In genomic region chr17:87019692-87020091, GRCm38 (mm10) we compare ENCODE assay signal across 27 mouse cellular contexts. TPM values are rescaled to one million over a fixed set of nuclear protein-coding genes. Genes with fewer than 3 reads are reported as not detected.
A peak's percentile ranks its signal among the peaks of the same experiment; 100 is the strongest.
DNase-seq lines count a peak whose midpoint lies in the region; ATAC-seq and TF ChIP-seq lines count a peak whose summit lies in the region.
"Had no signal": no experiment of that assay in that cellular context is flagged by ENCODE, and none has a peak within 500 bp of the region (broad histone marks: within the 10 kb centered on the region; RNA-seq: fewer than 3 reads in every experiment).

No protein-coding gene starts in this region.

- ATAC-seq in stomach, embryonic 15.5 days (ENCODE audit: insufficient read depth, low FRiP score, low read depth): no peak; the same call in 1 of the 2 replicates
- ATAC-seq in stomach, postnatal 0 days (ENCODE audit: low FRiP score, low TSS enrichment): no peak; the same call in 1 of the 2 replicates
- ATAC-seq in intestine, postnatal 0 days: 0 out of 2 replicates have a peak, but pooled peaks have one; percentile 13
- 0 out of 2 replicates have a peak, but pooled peaks have one; percentile 29 for ATAC-seq in stomach, embryonic 16.5 days (ENCODE audit: insufficient read depth, low FRiP score)
- ATAC-seq: activated CD4-positive, CD25-positive, alpha-beta regulatory T cell, adult 4 months; CD4-positive, CD25-positive, alpha-beta regulatory T cell, adult 4 months; forebrain, embryonic 14.5 days; forebrain, embryonic 16.5 days; Patski had no signal

- no peak overlapping the region for H3K4me2 ChIP-seq in stomach, embryonic 15.5 days
- H3K4me2 ChIP-seq in stomach, postnatal 0 days (replicated peaks; ENCODE audit: low read depth): no peak overlapping the region
- peak overlapping the region; percentile 51 for H3K4me2 ChIP-seq in intestine, postnatal 0 days (replicated peaks; ENCODE audit: low read depth)
- H3K4me2 ChIP-seq in stomach, embryonic 16.5 days (ENCODE audit: low read depth, low read length): no peak overlapping the region
- H3K4me2 ChIP-seq: embryonic facial prominence, embryonic 13.5 days; embryonic facial prominence, embryonic 15.5 days; forebrain, embryonic 12.5 days had no signal

- no peak overlapping the region for H3K4me3 ChIP-seq in stomach, embryonic 15.5 days (replicated peaks)
- H3K4me3 ChIP-seq in stomach, postnatal 0 days (ENCODE audit: low read depth, low read length): no peak overlapping the region
- no peak overlapping the region for H3K4me3 ChIP-seq in intestine, postnatal 0 days (ENCODE audit: low read depth, low read length)
- no peak overlapping the region for H3K4me3 ChIP-seq in stomach, embryonic 16.5 days (replicated peaks; ENCODE audit: low read length)
- no peak overlapping the region for H3K4me3 ChIP-seq in thymus, adult 2 months (ENCODE audit: control insufficient read depth, insufficient read depth, low read length)
- H3K4me3 ChIP-seq: embryonic facial prominence, embryonic 13.5 days; embryonic facial prominence, embryonic 15.5 days; erythroblast, embryonic 14.5 days; forebrain, embryonic 10.5 days; forebrain, embryonic 12.5 days had no signal

- no peaks in the 10 kb centered on the region for H3K27me3 ChIP-seq in stomach, embryonic 15.5 days (replicated peaks)
- H3K27me3 ChIP-seq in stomach, postnatal 0 days (ENCODE audit: control insufficient read depth, insufficient read depth, low read length): no peaks in the 10 kb centered on the region
- H3K27me3 ChIP-seq in intestine, postnatal 0 days (replicated peaks; ENCODE audit: control insufficient read depth, insufficient read depth, low read length): no peaks in the 10 kb centered on the region
- H3K27me3 ChIP-seq in stomach, embryonic 16.5 days (ENCODE audit: control insufficient read depth, insufficient read depth, low read length): no peaks in the 10 kb centered on the region
- no peaks in the 10 kb centered on the region for H3K27me3 ChIP-seq in thymus, adult 2 months (ENCODE audit: control insufficient read depth, insufficient read depth, low read length)
- H3K27me3 ChIP-seq: CH12.LX; embryonic facial prominence, embryonic 13.5 days; embryonic facial prominence, embryonic 15.5 days; forebrain, embryonic 12.5 days; Patski had no signal

- TF ChIP-seq EP300 in stomach, postnatal 0 days (optimal IDR thresholded peaks at IDR 0.05): no peak

- H3K27ac ChIP-seq in stomach, embryonic 15.5 days: peak overlapping the region; percentile 6; the same call in 1 of the 2 replicates
- H3K27ac ChIP-seq in stomach, postnatal 0 days (replicated peaks): no peak overlapping the region
- peak overlapping the region; percentile 60 for H3K27ac ChIP-seq in intestine, postnatal 0 days (ENCODE audit: low read depth, low read length)
- H3K27ac ChIP-seq in stomach, embryonic 16.5 days (ENCODE audit: low read length): peak overlapping the region; percentile 4; the same call in 1 of the 2 replicates
- no peak overlapping the region for H3K27ac ChIP-seq in thymus, adult 2 months (ENCODE audit: control insufficient read depth, insufficient read depth, low read length)
- H3K27ac ChIP-seq: embryonic facial prominence, embryonic 13.5 days; embryonic facial prominence, embryonic 15.5 days; forebrain, embryonic 10.5 days; forebrain, embryonic 12.5 days had no signal

- no peak for TF ChIP-seq CTCF in stomach, postnatal 0 days (IDR thresholded peaks at IDR 0.05; ENCODE audit: low read depth)
- TF ChIP-seq CTCF in intestine, postnatal 0 days (IDR thresholded peaks at IDR 0.05; ENCODE audit: low read depth): no peak
- TF ChIP-seq CTCF in thymus, adult 2 months (IDR thresholded peaks at IDR 0.05; ENCODE audit: borderline replicate concordance, control insufficient read depth, extremely low read depth, insufficient read depth, low read length, poor library complexity): no peak

- no peak for TF ChIP-seq POLR2A in thymus, adult 2 months (IDR thresholded peaks at IDR 0.05; ENCODE audit: control insufficient read depth, extremely low read depth, insufficient read depth, low read length, poor library complexity)

- H3K4me1 ChIP-seq in stomach, embryonic 15.5 days: 0 out of 2 replicates have a peak, but pooled peaks cover 6% of the 10 kb centered on the region
- H3K4me1 ChIP-seq in stomach, postnatal 0 days (replicated peaks; ENCODE audit: control insufficient read depth, insufficient read depth): no peaks in the 10 kb centered on the region
- no peaks in the 10 kb centered on the region; the same call in 1 of the 2 replicates for H3K4me1 ChIP-seq in intestine, postnatal 0 days (replicated peaks; ENCODE audit: control insufficient read depth, insufficient read depth, low read length)
- peaks cover 5% of the 10 kb centered on the region; the same call in 1 of the 2 replicates for H3K4me1 ChIP-seq in stomach, embryonic 16.5 days (ENCODE audit: control insufficient read depth, insufficient read depth, low read length)
- H3K4me1 ChIP-seq in thymus, adult 2 months (replicated peaks; ENCODE audit: control insufficient read depth, insufficient read depth, low read length): peaks cover 4% of the 10 kb centered on the region

- H3K9ac ChIP-seq in stomach, embryonic 15.5 days: no peak overlapping the region
- no peak overlapping the region for H3K9ac ChIP-seq in stomach, postnatal 0 days (ENCODE audit: low read length)
- 0 out of 2 replicates have a peak overlapping the region, but pooled peaks have one; percentile 12 for H3K9ac ChIP-seq in intestine, postnatal 0 days (ENCODE audit: low read depth, low read length)
- H3K9ac ChIP-seq in stomach, embryonic 16.5 days (ENCODE audit: low read length): no peak overlapping the region
- H3K9ac ChIP-seq: embryonic facial prominence, embryonic 13.5 days; embryonic facial prominence, embryonic 15.5 days; forebrain, embryonic 12.5 days had no signal

- 75% methylated on average over 5 of the region's 5 CpGs for WGBS in stomach, embryonic 15.5 days
- 57% methylated on average over 5 of the region's 5 CpGs for WGBS in stomach, postnatal 0 days
- 34% methylated on average over 5 of the region's 5 CpGs for WGBS in intestine, postnatal 0 days
- 70% methylated on average over 5 of the region's 5 CpGs for WGBS in stomach, embryonic 16.5 days
- 93% methylated on average over 5 of the region's 5 CpGs for WGBS in thymus, adult 2 months

- DNase-seq in stomach, postnatal 0 days (ENCODE audit: low spot score): no peak
- DNase-seq in thymus, adult 2 months: no peak
- DNase-seq in right cerebral cortex, postnatal 10 days (ENCODE audit: low spot score in 2 of 2): no peak
- DNase-seq: adrenal gland, adult 8-10 months; adrenal gland, postnatal 25 days; B cell, adult 2 months; cerebellum, adult 11 months; cerebellum, adult 2 months; cerebellum, adult 9-11 months; cerebellum, postnatal 14 days; cerebellum, postnatal 36 days; embryo, embryonic 11 days had no signal

- H3K36me3 ChIP-seq in stomach, embryonic 15.5 days: no peaks in the 10 kb centered on the region
- 0 out of 2 replicates have a peak, but pooled peaks cover 2% of the 10 kb centered on the region for H3K36me3 ChIP-seq in stomach, postnatal 0 days (ENCODE audit: control insufficient read depth, insufficient read depth, low read length)
- 0 out of 2 replicates have a peak, but pooled peaks cover 6% of the 10 kb centered on the region for H3K36me3 ChIP-seq in intestine, postnatal 0 days (ENCODE audit: control insufficient read depth, insufficient read depth)
- no peaks in the 10 kb centered on the region for H3K36me3 ChIP-seq in stomach, embryonic 16.5 days (ENCODE audit: control insufficient read depth, insufficient read depth, low read length)
- H3K36me3 ChIP-seq in thymus, adult 2 months (ENCODE audit: control insufficient read depth, insufficient read depth, low read length): peaks cover 4% of the 10 kb centered on the region; the same call in 1 of the 2 replicates

- H3K9me3 ChIP-seq in stomach, embryonic 15.5 days: no peaks in the 10 kb centered on the region
- H3K9me3 ChIP-seq in stomach, postnatal 0 days (ENCODE audit: control insufficient read depth, low read length): no peaks in the 10 kb centered on the region
- H3K9me3 ChIP-seq in intestine, postnatal 0 days (ENCODE audit: control insufficient read depth): no peaks in the 10 kb centered on the region
- H3K9me3 ChIP-seq in stomach, embryonic 16.5 days (replicated peaks; ENCODE audit: control insufficient read depth, low read length): 0 out of 2 replicates have a peak, but pooled peaks cover 2% of the 10 kb centered on the region
- H3K9me3 ChIP-seq: embryonic facial prominence, embryonic 15.5 days; forebrain, embryonic 10.5 days; forebrain, embryonic 12.5 days; G1E had no signal

RNA-seq across cellular contexts. Expression of gene Pigf, which starts 5.5 kb away (rescaled TPM):
- 61.1 and 64.4 TPM in 2 replicates for polyA plus RNA-seq in stomach, embryonic 15.5 days (2015; fragmentation: Nextera tagmentation; extraction: Ambion mirVana)
- 49.4 and 50.2 TPM in 2 replicates for polyA plus RNA-seq in stomach, postnatal 0 days (2015; fragmentation: Nextera tagmentation; extraction: Ambion mirVana)
- polyA plus RNA-seq in intestine, postnatal 0 days (2015; fragmentation: Nextera tagmentation; extraction: Ambion mirVana): 42.6 and 43.8 TPM in 2 replicates
- 51.8 and 52.4 TPM in 2 replicates for polyA plus RNA-seq in stomach, embryonic 16.5 days (2015; fragmentation: Nextera tagmentation; extraction: Ambion mirVana)
- polyA plus RNA-seq in thymus, adult 2 months (2012; rRNA removed): 4.8 TPM in 2 replicates

RNA-seq across cellular contexts. Expression of gene Cript, which starts 5.7 kb away (rescaled TPM):
- polyA plus RNA-seq in stomach, embryonic 15.5 days (2015; fragmentation: Nextera tagmentation; extraction: Ambion mirVana): 120 and 127 TPM in 2 replicates
- polyA plus RNA-seq in stomach, postnatal 0 days (2015; fragmentation: Nextera tagmentation; extraction: Ambion mirVana): 138 and 140 TPM in 2 replicates
- 192 and 200 TPM in 2 replicates for polyA plus RNA-seq in intestine, postnatal 0 days (2015; fragmentation: Nextera tagmentation; extraction: Ambion mirVana)
- 115 and 120 TPM in 2 replicates for polyA plus RNA-seq in stomach, embryonic 16.5 days (2015; fragmentation: Nextera tagmentation; extraction: Ambion mirVana)
- 12.6 and 16.8 TPM in 2 replicates for polyA plus RNA-seq in thymus, adult 2 months (2012; rRNA removed)

RNA-seq across cellular contexts. Expression of gene Rhoq, which starts 56.8 kb away (rescaled TPM):
- polyA plus RNA-seq in stomach, embryonic 15.5 days (2015; fragmentation: Nextera tagmentation; extraction: Ambion mirVana): 13.9 TPM in 2 replicates
- 5.6 and 6.2 TPM in 2 replicates for polyA plus RNA-seq in stomach, postnatal 0 days (2015; fragmentation: Nextera tagmentation; extraction: Ambion mirVana)
- polyA plus RNA-seq in intestine, postnatal 0 days (2015; fragmentation: Nextera tagmentation; extraction: Ambion mirVana): 7.3 and 7.6 TPM in 2 replicates
- 9.0 and 11.1 TPM in 2 replicates for polyA plus RNA-seq in stomach, embryonic 16.5 days (2015; fragmentation: Nextera tagmentation; extraction: Ambion mirVana)
- polyA plus RNA-seq in thymus, adult 2 months (2012; rRNA removed): 11.5 and 14.5 TPM in 2 replicates

Comparison
In these comparisons a context has a peak if more than half of its experiments do, and no peak if none do; other contexts are left out.
1. ATAC-seq: peak in intestine, postnatal 0 days (single experiment) and stomach, embryonic 16.5 days (single experiment); none in stomach, embryonic 15.5 days (single experiment) and stomach, postnatal 0 days (single experiment).
2. H3K27ac ChIP-seq: peak in stomach, embryonic 15.5 days (single experiment), intestine, postnatal 0 days (single experiment) and stomach, embryonic 16.5 days (single experiment); none in stomach, postnatal 0 days (single experiment) and thymus, adult 2 months (single experiment).